Mouse (Mus musculus) embryonic facial prominence, embryonic 13.5 days (tissue): ENCODE measurements around the gene Ss18l1. TPM values are rescaled to one million over a fixed set of nuclear protein-coding genes. Genes with fewer than 3 reads are reported as not detected.

ENCODE experiments used
- ATAC-seq: fragments of 200-750 bp; cut with Nextera tagmentation; 2 replicates; pipeline ENCODE4 v1.8.0; 2017; ENCODE audit warnings: low read depth; ENCODE audit not compliant: insufficient number of reproducible peaks, insufficient read depth, low FRiP score, low TSS enrichment
- H3K27ac ChIP-seq: fragments of 300-500 bp; sonication (generic); 2 replicates; pipeline ENCODE4 v1.5.1; 2015; ENCODE audit warnings: moderate library complexity, mild to moderate bottlenecking, inconsistent platforms
- H3K27me3 ChIP-seq: fragments of 300-500 bp; sonication (generic); 2 replicates; pipeline ENCODE4 v1.6.1; 2015; ENCODE audit warnings: mild to moderate bottlenecking, inconsistent platforms
- H3K36me3 ChIP-seq: fragments of 300-500 bp; sonication (generic); 2 replicates; pipeline ENCODE4 v1.6.1; 2015; ENCODE audit warnings: mild to moderate bottlenecking, inconsistent platforms
- H3K4me1 ChIP-seq: fragments of 300-500 bp; sonication (generic); 2 replicates; pipeline ENCODE4 v1.6.1; 2015; ENCODE audit warnings: inconsistent platforms
- H3K4me2 ChIP-seq: fragments of 300-500 bp; sonication (generic); 2 replicates; pipeline ENCODE4 v1.6.1; 2015; ENCODE audit warnings: moderate library complexity, mild to moderate bottlenecking, inconsistent platforms
- H3K4me3 ChIP-seq: fragments of 300-500 bp; sonication (generic); 2 replicates; pipeline ENCODE4 v1.5.1; 2015; ENCODE audit warnings: mild to moderate bottlenecking, inconsistent platforms
- H3K9ac ChIP-seq: fragments of 300-500 bp; sonication (generic); 2 replicates; pipeline ENCODE4 v1.6.1; 2015; ENCODE audit warnings: mild to moderate bottlenecking, inconsistent platforms
- H3K9me3 ChIP-seq: fragments of 300-500 bp; sonication (generic); 2 replicates; pipeline ENCODE4 v1.6.1; 2016; ENCODE audit warnings: inconsistent platforms
- WGBS: fragments of 180-500 bp; shearing (Covaris S2); methylation state at CpG from one replicate; pipeline ENCODE4 v1.1.7; 2015; ENCODE audit warnings: mixed read lengths; 5-methylcytosine and 5-hydroxymethylcytosine counted together
- polyA plus RNA-seq: library from polyadenylated mRNA; unstranded; fragments of >200 nt; fragmentation: Nextera tagmentation; extraction: Ambion mirVana; gene quantifications from 2 replicates; pipeline ENCODE4 v1.2.1, GENCODE M21; 2015

Gene Ss18l1
- polyA plus RNA-seq, 1 experiment from 2014 or later: 6.2 TPM

GRCm38 (mm10) chr2:180113909-180114890, 71.9 kb downstream of the Ss18l1 start:
- WGBS: 53% methylated on average over 17 of the region's 17 CpGs
- Histone ChIP-seq H3K4me2 (no peak overlapping the region), H3K4me3 (no peak overlapping the region), H3K27ac (no peak overlapping the region), H3K36me3 (no peaks in the 10 kb centered on the region), H3K9me3 (no peaks in the 10 kb centered on the region), H3K9ac (no peak overlapping the region), H3K27me3 (peaks cover 9% of the 10 kb centered on the region), H3K4me1 (peaks cover 22% of the 10 kb centered on the region)
- ATAC-seq: no peak

- WGBS: 48% methylated on average over 6 of the region's 6 CpGs
- H3K9ac ChIP-seq: 0 out of 2 replicates have a peak overlapping the region, but pooled peaks have one; percentile 16
These were observed 73.0 kb downstream of the Ss18l1 start for GRCm38 (mm10) chr2:180115279-180115678.

GRCm38 (mm10) chr2:180116081-180116493, 73.8 kb downstream of the Ss18l1 start:
- no peak overlapping the region for H3K9ac ChIP-seq
- no peaks in the 10 kb centered on the region for H3K36me3 ChIP-seq
- peaks cover 9% of the 10 kb centered on the region for H3K27me3 ChIP-seq
- H3K4me2 ChIP-seq: no peak overlapping the region
- H3K4me3 ChIP-seq: no peak overlapping the region
- H3K4me1 ChIP-seq: peaks cover 30% of the 10 kb centered on the region
- ATAC-seq: no peak
- H3K9me3 ChIP-seq: no peaks in the 10 kb centered on the region
- H3K27ac ChIP-seq: no peak overlapping the region
- WGBS: 70% methylated on average over 10 of the region's 10 CpGs

More at GRCm38 (mm10) chr2:180115279-180115678, 73.0 kb downstream of the Ss18l1 start:
- Histone ChIP-seq H3K4me1 (peaks cover 28% of the 10 kb centered on the region), H3K4me3 (no peak overlapping the region), H3K9me3 (no peaks in the 10 kb centered on the region), H3K36me3 (no peaks in the 10 kb centered on the region), H3K27me3 (peaks cover 9% of the 10 kb centered on the region), H3K27ac (no peak overlapping the region), H3K4me2 (no peak overlapping the region)
- ATAC-seq: no peak

- H3K27me3 ChIP-seq: peaks cover 9% of the 10 kb centered on the region
- no peak overlapping the region for H3K4me3 ChIP-seq
- peaks cover 30% of the 10 kb centered on the region for H3K4me1 ChIP-seq
- no peak for ATAC-seq
- H3K4me2 ChIP-seq: no peak overlapping the region
- no peaks in the 10 kb centered on the region for H3K9me3 ChIP-seq
- H3K36me3 ChIP-seq: 0 out of 2 replicates have a peak, but pooled peaks cover under 1% of the 10 kb centered on the region
- 72% methylated on average over 8 of the region's 8 CpGs for WGBS
- no peak overlapping the region for H3K9ac ChIP-seq
- no peak overlapping the region for H3K27ac ChIP-seq
These were observed 74.6 kb downstream of the Ss18l1 start for GRCm38 (mm10) chr2:180116741-180117484.

GRCm38 (mm10) chr2:180117485-180118194, 75.3 kb downstream of the Ss18l1 start:
- ATAC-seq: no peak
- peaks cover 30% of the 10 kb centered on the region for H3K4me1 ChIP-seq
- peak overlapping the region; percentile 27; the same call in 1 of the 2 replicates for H3K9ac ChIP-seq
- H3K27me3 ChIP-seq: peaks cover 9% of the 10 kb centered on the region
- H3K4me2 ChIP-seq: peak overlapping the region; percentile 35
- no peaks in the 10 kb centered on the region for H3K9me3 ChIP-seq
- 8% methylated on average over 13 of the region's 13 CpGs for WGBS
- H3K27ac ChIP-seq: peak overlapping the region; percentile 28; the same call in 1 of the 2 replicates
- no peak overlapping the region for H3K4me3 ChIP-seq
- 0 out of 2 replicates have a peak, but pooled peaks cover 2% of the 10 kb centered on the region for H3K36me3 ChIP-seq

- Histone ChIP-seq H3K27ac (peak within 1 kb of the TSS; percentile 73), H3K4me3 (peak within 1 kb of the TSS; percentile 90), H3K27me3 (peaks cover 9% of the 10 kb centered on the region), H3K4me1 (peaks cover 30% of the 10 kb centered on the region), H3K4me2 (peak within 1 kb of the TSS; percentile 88), H3K9ac (peak within 1 kb of the TSS; percentile 96), H3K36me3 (peaks cover 10% of the 10 kb centered on the region), H3K9me3 (no peaks in the 10 kb centered on the region)
- under 1% methylated on average over 52 of the region's 55 CpGs for WGBS
- peak; percentile 98 for ATAC-seq
These were observed 76.5 kb downstream of the Ss18l1 start, which contains the start of gene Osbpl2 for GRCm38 (mm10) chr2:180118661-180119438. Gene Osbpl2, plus strand, starts transcription at chr2:180119306.

Other genes with a start within 250 kb of the Ss18l1 start
- 3.7 and 3.9 TPM in 2 replicates for gene Taf4, start 65.9 kb upstream of the Ss18l1 start, polyA plus RNA-seq
- gene Lsm14b, start 17.5 kb upstream of the Ss18l1 start, polyA plus RNA-seq: 11.1 and 11.4 TPM in 2 replicates
- 578 and 596 TPM in 2 replicates for gene Psma7, start 76 bp upstream of the Ss18l1 start, polyA plus RNA-seq
- gene Mtg2, start 28.1 kb downstream of the Ss18l1 start, polyA plus RNA-seq: 21.8 and 29.1 TPM in 2 replicates
- 0.17 TPM in 1 of 2 replicates, not detected in the other for gene Hrh3, start 62.0 kb downstream of the Ss18l1 start, polyA plus RNA-seq
- gene Osbpl2, start 76.8 kb downstream of the Ss18l1 start, polyA plus RNA-seq: 35.8 and 41.6 TPM in 2 replicates
- gene Adrm1, start 129.0 kb downstream of the Ss18l1 start, polyA plus RNA-seq: 168 and 190 TPM in 2 replicates
- gene Lama5, start 183.3 kb downstream of the Ss18l1 start, polyA plus RNA-seq: 19.0 and 25.2 TPM in 2 replicates
- gene Rps21, start 214.9 kb downstream of the Ss18l1 start, polyA plus RNA-seq: 653 and 689 TPM in 2 replicates
- gene Cables2, start 231.0 kb downstream of the Ss18l1 start, polyA plus RNA-seq: 11.6 and 14.6 TPM in 2 replicates
- gene Rbbp8nl, start 247.4 kb downstream of the Ss18l1 start, polyA plus RNA-seq: 1.6 and 1.7 TPM in 2 replicates